Mouse (Mus musculus): ENCODE measurements around the gene Ttc17. TPM values are rescaled to one million over a fixed set of nuclear protein-coding genes. Genes with fewer than 3 reads are reported as not detected.
A peak's percentile ranks its signal among the peaks of the same experiment; 100 is the strongest.

Ttc17 gene
- polyA plus RNA-seq, 1 experiment from 2014 or later, result 19.7 TPM

GRCm38 (mm10) chr2:94254102-94254501 lies 152.4 kb downstream of the Ttc17 start:
- Histone ChIP-seq H3K4me1 (ENCODE audit: control insufficient read depth, insufficient read depth, low read length) (no peaks in the 10 kb centered on the region), H3K36me3 (ENCODE audit: control insufficient read depth, insufficient read depth, low read length) (no peaks in the 10 kb centered on the region), H3K27me3 (ENCODE audit: control insufficient read depth, insufficient read depth, low read length) (peaks cover 7% of the 10 kb centered on the region; the same call in 1 of the 2 replicates), H3K9me3 (replicated peaks; ENCODE audit: control insufficient read depth, low read length) (no peaks in the 10 kb centered on the region), H3K4me2 (ENCODE audit: low read depth, low read length) (no peak overlapping the region), H3K4me3 (replicated peaks; ENCODE audit: low read length) (no peak overlapping the region), H3K9ac (ENCODE audit: low read length) (no peak overlapping the region), H3K27ac (ENCODE audit: low read length) (no peak overlapping the region)
- 23% methylated on average over 3 of the region's 3 CpGs for WGBS
- ATAC-seq (ENCODE audit: insufficient read depth, low FRiP score), result no peak

MicroRNAs encoded within 50 kb of the gene (microRNA counts, 519-probe panel; counts per million panel counts)
- microRNA mmu-miR-670, result 1,796 counts per million, percentile 31 among the panel's probes with 10 or more counts

Small RNAs within 50 kb of the gene (microRNA-seq; reads per million reads assigned to microRNA genes)
- gene Mir670, result 8.1 reads per million, percentile 29 among the genes with 10 or more reads in this experiment

Other genes starting within 250 kb of the Ttc17 start
- gene Hsd17b12, start 248.7 kb downstream of the Ttc17 start, polyA plus RNA-seq (2015; fragmentation: Nextera tagmentation; extraction: Ambion mirVana), result 139 and 158 TPM in 2 replicates
- gene Api5, start 31.4 kb upstream of the Ttc17 start, polyA plus RNA-seq (2015; fragmentation: Nextera tagmentation; extraction: Ambion mirVana), result 133 and 134 TPM in 2 replicates